Comparison of ENCODE assay signal across 17 mouse cellular contexts in genomic region chr8:46573964-46574363, GRCm38 (mm10).
"Had no signal": no experiment of that assay in that cellular context is flagged by ENCODE, and none has a peak within 500 bp of the region (broad histone marks: within the 10 kb centered on the region; RNA-seq: fewer than 3 reads in every experiment).

No protein-coding gene starts in this region.

- H3K9me3 ChIP-seq: limb, embryonic 13.5 days; midbrain, embryonic 10.5 days; neural tube, embryonic 15.5 days had no signal

- DNase-seq: kidney, adult 18-20 months; kidney, postnatal 10 days; kidney, postnatal 4 days; left cerebral cortex, postnatal 4 days; lung, embryonic 14.5 days; lung, postnatal 10 days; lung, postnatal 4 days; midbrain, embryonic 14.5 days; right cerebral cortex, postnatal 4 days; spleen, adult 18-20 months; thymus, adult 18-20 months; thymus, postnatal 14 days had no signal

- H3K27me3 ChIP-seq: limb, embryonic 13.5 days; neural tube, embryonic 15.5 days had no signal

- H3K4me2 ChIP-seq: limb, embryonic 13.5 days; liver, embryonic 11.5 days; lung, embryonic 14.5 days; neural tube, embryonic 15.5 days had no signal

- H3K4me3 ChIP-seq: limb, embryonic 13.5 days; midbrain, embryonic 10.5 days; myocyte; neural tube, embryonic 15.5 days had no signal

- H3K4me1 ChIP-seq: limb, embryonic 13.5 days; midbrain, embryonic 10.5 days; neural tube, embryonic 15.5 days had no signal

- H3K27ac ChIP-seq: limb, embryonic 13.5 days; midbrain, embryonic 10.5 days; neural tube, embryonic 15.5 days had no signal

- H3K9ac ChIP-seq: limb, embryonic 13.5 days; lung, embryonic 14.5 days; neural tube, embryonic 15.5 days had no signal
